Mouse (Mus musculus) embryonic facial prominence, embryonic 14.5 days (tissue): ENCODE measurements at regions not wholly inside any gene's neighbourhood (a gene's known extent, or its start where the extent isn't known, plus 50 kb on each side); places are given as distances from the start of the nearest gene placed in this dataset.

ENCODE experiments used
- ATAC-seq: fragments of 200-750 bp; cut with Nextera tagmentation; 2 replicates; pipeline ENCODE4 v1.8.0; 2017; ENCODE audit warnings: low read depth, moderate number of reproducible peaks, moderate TSS enrichment
- DNase-seq: peaks from one replicate; pipeline ENCODE4 v3.0.0-alpha.2; 2015; ENCODE audit warnings: low spot score
- H3K27ac ChIP-seq: fragments of 300-500 bp; sonication (generic); replicated peaks from 2 replicates; pipeline ENCODE4 v1.5.1; 2014; ENCODE audit warnings: low read depth, mild to moderate bottlenecking, low read length, moderate library complexity
- H3K27me3 ChIP-seq: fragments of 300-500 bp; sonication (generic); replicated peaks from 2 replicates; pipeline ENCODE4 v1.6.1; 2014; ENCODE audit warnings: low read length; ENCODE audit not compliant: control insufficient read depth, insufficient read depth
- H3K36me3 ChIP-seq: fragments of 300-500 bp; sonication (generic); 2 replicates; pipeline ENCODE4 v1.6.1; 2014; ENCODE audit warnings: low read length, mixed read lengths; ENCODE audit not compliant: control insufficient read depth, insufficient read depth
- H3K4me1 ChIP-seq: fragments of 300-500 bp; sonication (generic); 2 replicates; pipeline ENCODE4 v1.6.1; 2014; ENCODE audit warnings: antibody characterized with exemption, low read length; ENCODE audit not compliant: control insufficient read depth, insufficient read depth
- H3K4me2 ChIP-seq: fragments of 300-500 bp; sonication (generic); 2 replicates; pipeline ENCODE4 v1.6.1; 2014; ENCODE audit warnings: low read depth, mild to moderate bottlenecking, low read length, moderate library complexity, mixed read lengths
- H3K4me3 ChIP-seq: fragments of 300-500 bp; sonication (generic); 2 replicates; pipeline ENCODE4 v1.5.1; 2014; ENCODE audit warnings: low read depth, mild to moderate bottlenecking, low read length
- H3K9ac ChIP-seq: fragments of 300-500 bp; sonication (generic); 2 replicates; pipeline ENCODE4 v1.6.1; 2014; ENCODE audit warnings: low read depth, mild to moderate bottlenecking, low read length, moderate library complexity, mixed read lengths
- H3K9me3 ChIP-seq: fragments of 300-500 bp; sonication (generic); 2 replicates; pipeline ENCODE4 v1.6.1; 2016; ENCODE audit warnings: low read length; ENCODE audit not compliant: control insufficient read depth
- WGBS: fragments of 180-500 bp; shearing (Covaris S2); extraction: QIAGEN DNeasy Blood & Tissue Kit; methylation state at CpG from one replicate; pipeline ENCODE4 v1.1.7; 2014; 5-methylcytosine and 5-hydroxymethylcytosine counted together

DNA sequence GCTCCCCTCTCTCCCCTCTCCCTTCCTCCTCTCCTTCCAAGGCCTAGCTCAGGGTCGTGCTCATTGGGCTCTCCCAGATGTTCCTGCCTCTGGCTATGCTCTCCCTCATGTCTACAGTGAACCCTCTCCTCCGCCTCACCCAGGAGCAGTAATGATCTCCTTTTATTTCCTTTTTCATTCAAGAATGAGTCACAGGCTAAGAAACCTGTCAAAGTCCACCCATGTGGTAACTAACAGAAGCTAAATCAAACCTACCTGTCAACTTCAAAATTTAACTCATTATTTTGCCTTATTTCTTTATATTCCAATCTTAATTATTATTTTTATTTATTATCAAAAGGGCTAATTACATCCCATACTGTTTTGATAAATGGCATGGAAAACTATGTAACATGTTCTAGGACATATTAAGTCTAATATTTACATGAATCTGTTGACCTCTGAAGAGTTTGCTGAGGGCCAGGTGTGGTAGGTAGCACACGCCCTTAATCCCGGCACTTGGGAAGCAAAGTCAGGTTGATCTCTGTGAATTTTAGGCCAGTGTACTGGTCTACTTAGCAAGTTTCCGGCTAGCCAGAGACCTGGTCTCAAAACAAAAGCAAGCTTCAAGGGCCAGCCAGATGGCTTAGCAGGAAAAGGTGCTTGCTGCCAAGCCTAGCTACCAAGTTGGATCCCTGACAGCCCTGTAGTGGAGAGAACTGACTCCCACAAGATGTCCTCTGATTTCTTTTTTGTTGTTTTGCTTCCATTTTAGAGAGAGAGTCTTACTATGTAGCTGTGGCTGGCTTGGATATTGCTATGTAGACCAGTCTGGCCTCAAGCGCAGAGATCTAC lies 51.9 kb upstream of the Slc16a1 start:
- no peak overlapping the region for H3K27ac ChIP-seq
- no peaks in the 10 kb centered on the region for H3K9me3 ChIP-seq
- H3K4me2 ChIP-seq = no peak overlapping the region
- no peak overlapping the region for H3K9ac ChIP-seq
- H3K36me3 ChIP-seq = no peaks in the 10 kb centered on the region
- no peak overlapping the region for H3K4me3 ChIP-seq
- no peaks in the 10 kb centered on the region for H3K4me1 ChIP-seq
- H3K27me3 ChIP-seq = no peaks in the 10 kb centered on the region
- DNase-seq = no peak
- 75% methylated on average over 6 of the region's 6 CpGs for WGBS
- no peak for ATAC-seq

DNA sequence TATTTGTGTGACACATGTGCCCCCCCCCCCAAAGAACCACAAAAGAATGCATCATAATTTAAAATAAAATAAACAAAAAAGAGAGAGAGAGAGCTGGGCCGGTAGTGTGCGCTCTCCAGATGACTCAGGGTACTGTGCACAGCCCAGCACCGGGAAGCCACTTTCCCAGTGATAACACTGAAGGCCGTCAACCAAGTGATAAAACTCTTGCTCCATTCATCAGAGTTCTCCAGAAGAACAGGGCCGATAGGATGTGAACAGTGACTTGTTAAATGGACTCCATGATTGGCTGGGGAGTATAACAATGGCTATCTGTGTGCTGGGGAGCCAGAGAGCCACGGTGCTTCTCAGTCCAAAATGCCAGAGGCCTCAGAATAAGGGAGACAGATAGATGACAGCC lies 53.2 kb upstream of the Slc16a1 start:
- 52% methylated on average over 6 of the region's 6 CpGs for WGBS
- H3K4me2 ChIP-seq = no peak overlapping the region
- H3K27me3 ChIP-seq = no peaks in the 10 kb centered on the region

DNA sequence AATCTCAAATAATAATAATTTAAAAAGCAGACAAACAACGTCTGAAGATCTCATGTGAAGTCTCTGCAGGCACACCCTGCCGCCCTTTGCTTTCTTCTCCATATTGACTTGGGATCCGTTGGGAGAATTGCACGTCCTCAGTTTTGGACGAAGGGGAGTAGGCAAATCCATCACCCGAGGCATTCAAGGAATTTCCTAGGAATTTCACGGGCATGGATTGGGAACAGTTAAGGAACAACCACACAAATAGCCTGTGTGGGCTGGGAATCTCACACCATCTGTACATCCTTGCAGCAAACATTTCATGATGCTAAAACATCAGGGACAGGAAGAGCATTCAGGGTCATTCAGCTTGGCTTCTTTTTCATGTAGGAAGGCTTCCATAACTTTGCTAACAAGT lies 55.2 kb upstream of the Slc16a1 start:
- no peak overlapping the region for H3K4me3 ChIP-seq
- no peaks in the 10 kb centered on the region for H3K4me1 ChIP-seq
- H3K9ac ChIP-seq = no peak overlapping the region
- no peak for ATAC-seq
- H3K4me2 ChIP-seq = no peak overlapping the region
- no peaks in the 10 kb centered on the region for H3K27me3 ChIP-seq
- no peak for DNase-seq
- 40% methylated on average over 7 of the region's 7 CpGs for WGBS
- H3K27ac ChIP-seq = no peak overlapping the region
- H3K36me3 ChIP-seq = no peaks in the 10 kb centered on the region
- H3K9me3 ChIP-seq = no peaks in the 10 kb centered on the region

More for the DNA sequence above, 53.2 kb upstream of the Slc16a1 start:
- Histone ChIP-seq H3K4me3 (no peak overlapping the region), H3K27ac (no peak overlapping the region), H3K4me1 (no peaks in the 10 kb centered on the region), H3K9ac (no peak overlapping the region), H3K9me3 (no peaks in the 10 kb centered on the region), H3K36me3 (no peaks in the 10 kb centered on the region)
- no peak for ATAC-seq
- DNase-seq = no peak

DNA sequence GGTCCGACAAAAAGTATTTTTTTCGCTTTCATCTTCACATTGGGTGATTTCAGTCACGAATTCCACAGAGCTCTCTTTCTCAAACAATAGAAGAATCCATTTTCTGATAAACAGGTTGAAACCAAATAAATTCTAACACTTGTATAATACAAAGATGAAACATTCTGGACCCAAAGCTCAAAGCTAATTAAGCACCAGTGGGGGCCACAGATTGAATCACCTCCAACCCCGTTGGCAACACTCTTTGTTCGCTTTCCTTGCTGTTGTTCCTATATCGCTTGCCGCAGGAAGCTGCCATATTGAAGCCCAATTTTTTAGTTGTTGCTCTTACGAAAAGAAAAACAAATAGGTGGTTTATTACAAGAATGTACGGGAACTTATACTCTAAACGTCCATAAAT lies 55.9 kb upstream of the Slc16a1 start:
- H3K9me3 ChIP-seq = no peaks in the 10 kb centered on the region
- no peaks in the 10 kb centered on the region for H3K36me3 ChIP-seq
- no peak for DNase-seq
- H3K4me2 ChIP-seq = no peak overlapping the region
- 93% methylated on average over 10 of the region's 10 CpGs for WGBS
- H3K4me3 ChIP-seq = no peak overlapping the region
- H3K4me1 ChIP-seq = no peaks in the 10 kb centered on the region
- H3K9ac ChIP-seq = no peak overlapping the region
- H3K27ac ChIP-seq = no peak overlapping the region
- ATAC-seq = no peak
- H3K27me3 ChIP-seq = no peaks in the 10 kb centered on the region

DNA sequence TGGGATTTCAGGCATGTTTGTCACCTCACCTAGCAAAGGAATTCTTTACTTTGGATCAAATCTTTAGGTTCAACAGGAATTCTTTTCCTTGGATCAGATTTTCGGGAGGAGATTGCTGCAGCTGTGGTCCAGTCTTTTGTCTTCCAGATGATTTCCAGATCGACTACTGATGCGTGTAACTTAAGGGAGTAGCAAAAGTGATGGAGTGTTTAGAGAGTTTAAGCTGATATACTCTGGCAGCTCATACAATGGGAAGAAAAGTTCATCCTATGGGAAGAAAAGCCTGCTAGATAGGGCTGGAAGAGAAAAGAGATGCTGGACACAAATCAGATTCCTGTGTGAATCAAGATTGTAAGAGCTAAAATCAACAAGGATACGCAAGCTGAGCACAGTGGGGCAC lies 59.3 kb upstream of the Slc16a1 start:
- H3K4me3 ChIP-seq = no peak overlapping the region
- no peaks in the 10 kb centered on the region for H3K36me3 ChIP-seq
- H3K4me2 ChIP-seq = no peak overlapping the region
- 58% methylated on average over 4 of the region's 4 CpGs for WGBS
- no peaks in the 10 kb centered on the region for H3K4me1 ChIP-seq
- no peak for ATAC-seq
- no peak overlapping the region for H3K27ac ChIP-seq
- DNase-seq = no peak
- no peaks in the 10 kb centered on the region for H3K27me3 ChIP-seq
- no peak overlapping the region for H3K9ac ChIP-seq
- H3K9me3 ChIP-seq = no peaks in the 10 kb centered on the region

DNA sequence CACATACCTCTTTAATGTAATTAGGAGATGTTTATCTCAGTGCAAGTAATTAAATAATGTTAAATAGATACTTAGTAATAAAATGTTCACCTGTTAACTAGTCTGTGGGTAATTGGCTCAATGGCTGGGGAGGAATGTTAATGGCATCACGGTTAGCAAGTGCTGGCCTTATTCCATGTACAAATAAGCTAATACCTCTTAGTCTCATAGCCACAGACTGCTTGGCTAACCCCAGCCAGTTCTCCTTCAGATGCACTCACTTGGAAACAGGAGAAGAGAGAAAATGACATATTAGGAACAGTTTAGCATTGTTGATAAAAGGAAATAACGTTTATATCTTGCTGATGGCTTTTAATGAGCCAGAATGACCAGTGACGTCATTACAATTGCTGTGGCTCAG lies 60.1 kb upstream of the Slc16a1 start:
- Histone ChIP-seq H3K4me1 (no peaks in the 10 kb centered on the region), H3K36me3 (no peaks in the 10 kb centered on the region), H3K4me3 (no peak overlapping the region), H3K27me3 (no peaks in the 10 kb centered on the region), H3K9me3 (no peaks in the 10 kb centered on the region), H3K27ac (no peak overlapping the region), H3K9ac (no peak overlapping the region), H3K4me2 (no peak overlapping the region)
- ATAC-seq (no peak), DNase-seq (no peak)
- WGBS = 38% methylated on average over 3 of the region's 3 CpGs

DNA sequence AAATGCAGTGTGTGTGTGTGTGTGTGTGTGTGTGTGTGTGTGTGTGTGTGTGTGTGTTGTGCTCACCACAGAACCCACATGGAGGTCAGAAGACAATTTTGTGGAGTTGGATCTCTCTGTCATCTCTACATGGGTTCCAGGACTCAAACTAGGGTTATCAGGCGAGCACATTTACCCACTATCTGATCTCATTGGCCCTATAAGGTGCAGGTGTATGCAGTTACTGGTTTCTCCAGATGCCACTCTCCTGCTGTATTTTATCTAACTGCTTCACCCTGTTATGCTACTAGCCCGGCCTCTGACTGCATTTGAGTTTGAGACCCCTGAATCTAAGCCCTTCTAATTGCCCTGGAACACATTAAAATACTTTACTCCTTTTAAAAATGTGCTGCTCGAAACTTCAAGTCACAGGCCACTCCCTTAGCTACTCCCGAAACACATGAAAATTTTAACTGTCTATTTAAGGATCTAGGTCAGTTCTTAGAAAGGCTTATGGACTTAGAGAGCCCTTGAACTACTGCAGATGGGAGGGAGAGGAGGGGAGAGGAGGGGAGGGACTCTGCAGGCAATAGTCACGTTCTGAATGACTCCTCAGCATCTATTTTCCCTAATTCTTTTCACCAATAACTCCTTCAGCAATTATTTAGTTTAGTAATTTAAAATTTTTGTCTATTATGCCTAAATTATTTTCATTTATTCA lies 61.1 kb upstream of the Slc16a1 start:
- Histone ChIP-seq H3K9ac (no peak overlapping the region), H3K9me3 (no peaks in the 10 kb centered on the region), H3K4me1 (no peaks in the 10 kb centered on the region), H3K4me2 (no peak overlapping the region), H3K27me3 (no peaks in the 10 kb centered on the region), H3K4me3 (no peak overlapping the region), H3K36me3 (no peaks in the 10 kb centered on the region), H3K27ac (no peak overlapping the region)
- DNase-seq (no peak), ATAC-seq (no peak)
- WGBS = 56% methylated on average over 5 of the region's 5 CpGs

DNA sequence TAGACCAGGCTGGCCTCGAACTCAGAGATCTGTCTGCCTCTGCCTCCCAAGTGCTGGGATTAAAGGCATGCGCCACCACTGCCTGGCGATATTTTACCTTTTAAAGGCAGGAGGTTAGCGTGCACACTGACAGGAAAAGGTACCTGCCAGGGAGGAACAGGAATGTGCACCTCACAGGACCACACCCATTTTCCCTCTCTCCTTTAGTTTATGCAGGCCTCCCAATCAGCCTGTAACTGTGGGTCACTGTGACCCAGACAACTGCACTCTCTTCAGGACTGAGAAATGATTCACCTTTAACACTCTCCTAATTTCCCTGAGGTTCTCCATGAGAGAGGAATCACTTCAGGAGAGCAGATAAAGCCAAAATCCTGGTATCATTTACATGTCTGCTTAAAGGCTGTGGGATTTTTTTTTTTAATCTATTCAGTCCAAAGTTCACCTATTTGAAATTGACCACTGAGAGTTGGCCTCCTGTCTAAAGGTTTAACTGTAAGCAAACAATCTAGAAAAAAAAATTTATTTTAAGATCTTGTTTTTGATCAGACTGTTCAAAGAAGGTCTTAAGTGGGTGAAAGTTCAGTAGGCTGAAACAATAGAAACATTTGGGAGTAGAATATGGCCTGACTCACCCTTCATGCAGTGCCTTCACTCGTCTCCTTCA lies 61.7 kb upstream of the Lrig2 start:
- no peaks in the 10 kb centered on the region for H3K4me1 ChIP-seq
- H3K27ac ChIP-seq = no peak overlapping the region
- no peak overlapping the region for H3K9ac ChIP-seq
- ATAC-seq (no peak), DNase-seq (no peak)
- no peak overlapping the region for H3K4me3 ChIP-seq
- H3K27me3 ChIP-seq = no peaks in the 10 kb centered on the region
- WGBS = 79% methylated on average over 5 of the region's 5 CpGs
- H3K4me2 ChIP-seq = no peak overlapping the region
- no peaks in the 10 kb centered on the region for H3K36me3 ChIP-seq
- no peaks in the 10 kb centered on the region for H3K9me3 ChIP-seq
